Mouse (Mus musculus) activated CD4-positive, CD25-positive, alpha-beta regulatory T cell, adult 9 weeks (primary cell): ENCODE measurements around the gene Pnkp. TPM values are rescaled to one million over a fixed set of nuclear protein-coding genes. Genes with fewer than 3 reads are reported as not detected.

Experiments used
- polyA plus RNA-seq: library from polyadenylated mRNA; unstranded; fragments of 100-300 nt; shearing (Covaris generic); gene quantifications from one replicate; pipeline ENCODE4 v1.2.1, GENCODE M21; 2017

Pnkp gene
- polyA plus RNA-seq = 93.3 TPM

DNA sequence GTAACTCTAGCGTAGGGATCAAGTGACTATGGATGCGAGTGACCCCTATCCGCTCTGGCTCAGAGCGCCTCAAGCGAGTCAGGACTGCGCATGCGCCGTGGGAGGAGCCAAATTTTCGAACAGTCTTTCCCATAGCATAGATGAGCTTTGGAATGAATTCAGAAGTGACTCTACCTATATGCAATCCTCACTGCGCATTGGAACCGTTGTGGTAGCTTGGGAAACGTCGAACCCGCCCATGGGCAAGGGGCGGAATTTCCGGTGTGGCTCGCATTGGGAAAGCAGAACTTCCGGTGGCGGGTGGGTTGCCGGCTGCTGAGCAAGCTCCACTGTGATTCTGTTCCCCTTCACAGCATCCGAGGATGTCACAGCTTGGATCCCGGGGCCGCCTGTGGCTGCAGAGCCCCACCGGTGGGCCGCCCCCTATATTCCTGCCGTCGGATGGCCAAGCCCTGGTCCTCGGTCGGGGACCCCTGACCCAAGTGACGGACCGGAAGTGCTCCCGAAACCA is at the start of gene Pnkp:
Gene Pnkp (plus strand): TSS at position 98 of the 511 bp plus-strand sequence.

DNA sequence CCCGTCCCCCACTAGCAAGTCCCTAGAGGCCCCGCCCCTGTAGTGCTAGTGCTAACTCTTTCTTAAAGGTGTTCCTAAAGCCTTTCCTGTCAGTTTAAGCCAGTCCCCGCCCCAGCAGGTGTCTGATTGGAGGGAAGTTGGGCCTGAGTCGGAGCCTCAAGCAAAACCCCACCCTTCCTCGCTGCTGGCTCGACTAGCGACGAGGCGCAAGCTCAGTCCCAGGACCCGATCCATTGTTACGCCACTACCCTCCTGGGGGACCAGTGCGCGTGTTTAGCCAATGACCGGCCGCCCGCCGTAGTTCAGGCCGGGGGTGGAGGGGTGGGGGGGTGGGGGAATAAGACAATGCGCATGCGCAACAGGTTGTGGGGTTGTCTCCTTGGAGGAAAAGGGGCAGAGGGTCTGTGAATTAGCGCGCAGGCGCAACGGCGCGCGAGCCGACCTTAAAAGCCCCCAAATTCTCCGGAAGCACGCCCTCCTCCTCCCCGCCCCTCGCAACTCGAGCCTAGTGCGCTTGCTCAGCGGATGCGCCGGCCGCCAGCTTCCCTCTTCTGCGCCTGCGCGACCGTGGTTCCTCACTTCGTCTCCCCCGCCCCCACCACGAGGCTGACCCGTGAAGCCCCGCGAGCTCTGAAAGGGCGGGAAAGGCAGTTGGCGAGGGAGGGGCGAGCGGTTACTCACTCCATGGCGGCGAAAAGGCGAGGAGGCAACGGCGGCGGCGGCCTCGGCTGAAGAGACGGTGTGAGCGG is 41.0 kb upstream of the Pnkp start, which contains the start of the genes Nup62 and Il4i1:
Gene Nup62 (plus strand): TSS at position 368 of the 749 bp plus-strand sequence.
Gene Il4i1 (plus strand): TSS at position 667 of the 749 bp plus-strand sequence.

DNA sequence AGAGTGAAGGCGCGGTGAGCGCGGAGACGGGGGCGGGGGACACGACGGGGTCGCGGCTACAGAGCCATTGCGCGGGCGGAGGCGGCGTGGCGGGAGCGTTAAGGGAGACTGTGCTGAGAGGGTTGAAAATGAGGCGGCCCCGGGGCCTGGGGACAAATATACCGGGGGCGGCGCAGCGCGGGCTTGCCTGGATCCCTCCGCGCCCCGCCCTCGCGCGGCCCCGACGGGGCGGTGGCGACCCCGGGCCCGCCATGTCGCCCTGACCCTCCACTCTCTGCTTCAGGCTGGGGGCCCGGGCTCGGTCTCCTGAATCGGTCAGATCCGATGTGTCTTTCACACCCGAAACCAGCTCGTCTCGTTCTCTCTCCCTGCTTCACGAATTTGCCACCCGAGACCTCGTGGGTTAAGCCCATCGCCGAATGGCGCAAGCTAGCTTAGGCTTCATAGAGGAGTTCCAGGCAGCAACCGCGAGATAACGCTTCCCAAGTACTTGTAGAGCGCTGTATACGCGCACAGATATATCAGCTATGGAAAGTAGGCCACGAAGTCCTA is 40.4 kb upstream of the Pnkp start, which contains the start of gene Atf5:
Gene Atf5 (minus strand): TSS at position 189 of the 552 bp plus-strand sequence.

DNA sequence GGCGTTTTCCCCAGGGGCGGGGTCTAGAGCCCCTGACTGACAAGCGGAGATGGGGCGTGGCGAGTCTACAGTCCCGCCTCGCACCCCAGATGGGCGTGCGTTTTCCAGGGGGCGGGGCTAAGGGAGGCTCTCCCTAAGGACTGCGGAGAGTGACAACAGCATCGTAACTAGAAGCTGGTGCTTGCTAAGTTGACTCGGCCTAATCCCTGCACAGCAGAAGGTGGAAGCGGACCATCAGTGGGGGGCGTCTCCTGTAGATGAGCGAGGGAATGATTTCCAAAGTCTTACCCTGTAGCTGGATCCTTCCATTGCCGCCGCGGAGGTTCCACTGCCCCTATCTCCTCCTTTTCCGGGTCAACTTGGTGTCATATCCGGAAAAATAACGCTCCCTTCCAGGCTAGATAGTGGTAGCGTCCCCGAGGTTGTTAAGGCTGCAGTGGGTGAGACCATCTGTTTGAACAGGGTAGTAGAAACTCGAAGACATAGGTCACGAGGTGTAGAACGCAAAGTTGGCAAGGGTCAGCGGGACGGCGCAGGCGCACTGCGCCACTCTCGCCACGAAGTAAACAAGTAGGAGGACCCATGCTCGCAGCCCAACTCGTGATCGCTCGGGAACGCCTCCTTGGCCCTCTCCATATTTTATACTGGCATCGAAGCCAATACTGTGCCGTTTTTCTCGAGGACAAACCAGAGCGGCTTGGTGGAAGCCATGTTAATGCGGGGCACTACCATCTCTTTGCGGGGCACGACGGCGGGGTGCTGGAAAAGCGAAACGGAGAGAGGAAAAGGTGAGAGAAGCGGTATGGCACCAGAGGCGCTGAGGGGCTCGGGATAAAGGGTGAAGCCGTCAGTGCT is 8.2 kb upstream of the Pnkp start, which contains the start of the genes Akt1s1 and Tbc1d17:
Gene Akt1s1 (plus strand): TSS at position 431 of the 855 bp plus-strand sequence.
Gene Tbc1d17 (minus strand): TSS at position 519 of the 855 bp plus-strand sequence.

DNA sequence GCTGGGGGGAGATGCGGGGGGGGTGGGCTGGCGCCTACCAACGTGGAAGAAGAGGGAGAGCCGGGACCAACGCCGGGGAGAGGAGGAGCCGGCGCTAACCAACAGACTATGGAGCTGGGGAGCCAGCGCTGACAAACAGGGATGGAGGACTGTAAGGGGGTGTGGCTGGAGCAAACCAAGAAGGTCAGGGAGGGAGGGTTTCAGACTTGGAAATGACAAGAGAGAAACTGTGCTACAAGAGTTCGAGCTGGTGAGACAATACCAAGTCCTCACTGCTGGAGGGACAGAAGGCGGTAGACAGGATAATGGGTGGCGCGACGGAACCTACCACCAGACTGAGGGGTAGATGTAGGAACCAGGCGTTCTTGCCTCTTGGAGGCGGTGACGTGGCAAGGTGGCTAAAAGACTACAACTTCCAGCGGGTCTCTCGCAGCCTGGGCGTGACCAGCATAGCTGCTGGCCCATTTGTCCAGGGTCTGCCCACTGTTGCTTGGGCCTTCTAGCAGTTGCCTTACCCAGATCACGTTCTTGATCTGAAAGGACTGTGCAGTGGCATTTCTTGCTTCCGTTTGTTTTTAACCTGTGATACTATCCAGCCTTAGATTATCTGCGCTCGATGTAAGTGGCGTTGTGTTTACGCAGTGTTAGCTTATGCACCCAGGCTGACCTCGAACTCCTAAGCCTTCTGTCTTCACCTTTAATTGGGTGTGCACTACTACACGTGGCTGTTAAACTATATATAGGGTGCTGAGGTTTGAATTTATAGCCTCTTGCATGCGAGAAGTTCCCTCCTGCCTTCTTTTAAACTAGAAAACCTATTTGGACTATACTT is 13.0 kb downstream of the Pnkp start, which contains the start of gene Ptov1:
Gene Ptov1 (minus strand): TSS at position 92 of the 832 bp plus-strand sequence.

DNA sequence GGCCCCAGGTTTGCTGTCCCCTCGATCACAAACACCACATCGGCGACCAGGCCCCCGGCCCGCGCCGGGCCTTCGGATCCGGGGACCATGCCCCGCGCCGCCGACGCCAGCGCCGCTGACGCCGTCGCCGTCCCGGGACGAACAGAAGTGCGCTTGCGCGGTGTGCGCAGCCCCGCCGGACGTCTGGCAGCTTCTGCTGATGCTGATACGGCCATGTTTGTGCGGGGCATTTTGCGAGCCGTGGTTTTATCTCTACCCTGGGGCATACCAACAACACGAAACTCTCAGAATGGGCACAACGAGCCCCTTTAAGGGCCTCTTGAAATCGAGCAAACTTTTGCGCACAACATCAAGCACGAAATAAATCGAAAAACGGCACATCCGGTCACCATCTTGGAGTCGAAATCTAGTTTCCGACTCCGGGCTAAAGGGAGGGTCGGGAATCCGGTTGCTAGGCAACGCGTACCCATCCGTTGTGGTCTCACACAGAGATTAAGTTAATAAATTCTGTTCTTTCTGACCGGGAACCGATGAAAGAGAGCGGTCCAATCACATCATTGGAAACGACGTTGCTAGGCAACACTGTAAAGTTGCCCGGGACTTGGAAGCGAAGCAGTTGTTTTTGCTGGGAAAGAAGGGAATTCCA is 35.5 kb downstream of the Pnkp start, which contains the start of gene Med25:
Gene Med25 (minus strand): TSS at position 437 of the 646 bp plus-strand sequence.

DNA sequence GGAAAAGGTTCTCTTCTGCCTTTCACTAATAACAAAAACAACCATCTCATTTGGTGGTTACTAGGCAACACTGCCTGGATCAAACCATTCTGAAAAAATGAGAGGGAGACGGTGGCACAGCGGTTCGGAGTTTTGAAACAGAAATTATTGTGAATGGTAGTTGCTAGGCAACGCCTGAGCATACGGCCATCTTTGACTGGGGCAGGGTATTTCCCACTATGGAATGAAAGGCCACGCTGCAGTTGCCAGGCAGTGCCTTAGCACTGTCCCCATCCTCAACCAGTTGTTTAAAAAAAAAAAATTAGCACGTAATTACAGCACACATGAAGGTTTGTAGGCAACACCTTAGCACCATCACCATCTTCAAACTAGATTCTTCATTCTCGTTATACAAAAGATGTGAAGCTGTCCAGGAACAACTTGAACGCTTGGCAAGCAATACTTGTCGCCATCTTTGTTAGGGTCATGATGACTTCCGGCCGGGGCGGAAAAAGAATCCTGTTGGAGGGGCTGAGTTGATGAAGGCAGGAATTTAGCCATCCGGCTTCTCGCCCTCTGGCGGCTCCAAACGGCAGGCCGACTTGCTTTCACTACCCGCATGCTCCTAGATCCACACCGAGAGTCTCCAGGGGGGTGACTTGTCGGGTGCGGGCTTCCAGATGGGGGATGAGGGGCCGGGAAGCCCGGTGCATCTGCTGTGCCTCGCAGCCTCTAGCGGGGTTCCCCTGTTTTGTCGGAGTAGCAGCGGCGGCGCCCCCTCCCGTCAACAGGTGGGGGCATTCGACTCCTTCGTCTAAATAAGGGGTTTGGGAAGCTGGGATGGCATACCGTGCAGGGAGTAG is 38.9 kb downstream of the Pnkp start, which contains the start of gene Fuz:
Gene Fuz (plus strand): TSS at position 487 of the 842 bp plus-strand sequence.

Other genes starting within 250 kb of the Pnkp start
- gene Myh14, start 186.3 kb upstream of the Pnkp start, polyA plus RNA-seq = not detected
- gene Izumo2, start 148.4 kb upstream of the Pnkp start, polyA plus RNA-seq = not detected
- gene Vrk3, start 108.7 kb upstream of the Pnkp start, polyA plus RNA-seq = 111 TPM
- 0.57 TPM for gene Zfp473, start 106.1 kb upstream of the Pnkp start, polyA plus RNA-seq
- 61.7 TPM for gene Nup62, start 41.1 kb upstream of the Pnkp start, polyA plus RNA-seq
- 2.9 TPM for gene Il4i1, start 40.8 kb upstream of the Pnkp start, polyA plus RNA-seq
- 0.42 TPM for gene Atf5, start 40.5 kb upstream of the Pnkp start, polyA plus RNA-seq
- 17.3 TPM for gene Akt1s1, start 8.1 kb upstream of the Pnkp start, polyA plus RNA-seq
- gene Tbc1d17, start 8.1 kb upstream of the Pnkp start, polyA plus RNA-seq = 97.4 TPM
- gene Ptov1, start 12.6 kb downstream of the Pnkp start, polyA plus RNA-seq = 9.7 TPM
- gene Med25, start 35.6 kb downstream of the Pnkp start, polyA plus RNA-seq = 40.3 TPM
- gene Fuz, start 38.9 kb downstream of the Pnkp start, polyA plus RNA-seq = 48.2 TPM
- 33.7 TPM for gene Ap2a1, start 72.4 kb downstream of the Pnkp start, polyA plus RNA-seq
- gene Tsks, start 86.1 kb downstream of the Pnkp start, polyA plus RNA-seq = not detected
- gene Cpt1c, start 117.7 kb downstream of the Pnkp start, polyA plus RNA-seq = 0.42 TPM
- 182 TPM for gene Prmt1, start 129.4 kb downstream of the Pnkp start, polyA plus RNA-seq
- gene Irf3, start 140.5 kb downstream of the Pnkp start, polyA plus RNA-seq = 257 TPM
- 32.8 TPM for gene Bcl2l12, start 141.6 kb downstream of the Pnkp start, polyA plus RNA-seq
- gene Scaf1, start 159.2 kb downstream of the Pnkp start, polyA plus RNA-seq = 30.0 TPM
- gene Rras, start 160.8 kb downstream of the Pnkp start, polyA plus RNA-seq = 8.7 TPM
- 4.7 TPM for gene Prr12, start 195.7 kb downstream of the Pnkp start, polyA plus RNA-seq
- 126 TPM for gene Nosip, start 205.3 kb downstream of the Pnkp start, polyA plus RNA-seq
- gene Prrg2, start 205.5 kb downstream of the Pnkp start, polyA plus RNA-seq = 3.9 TPM
- 124 TPM for gene Rcn3, start 235.1 kb downstream of the Pnkp start, polyA plus RNA-seq
- gene Fcgrt, start 246.7 kb downstream of the Pnkp start, polyA plus RNA-seq = 6.3 TPM